Mouse (Mus musculus): ENCODE measurements around the gene Ctbp2. TPM values are rescaled to one million over a fixed set of nuclear protein-coding genes. Genes with fewer than 3 reads are reported as not detected.

Ctbp2 gene
- polyA plus RNA-seq, 1 experiment from 2014 or later: 42.7 TPM

GRCm38 (mm10) chr7:132976079-132976478 is 148.1 kb downstream of the Ctbp2 start:
- peaks cover 13% of the 10 kb centered on the region for H3K36me3 ChIP-seq (ENCODE audit: control insufficient read depth, insufficient read depth, low read length)
- 92% methylated on average over 2 of the region's 2 CpGs for WGBS
- ATAC-seq (replicated peaks; ENCODE audit: low FRiP score): no peak
- H3K27me3 ChIP-seq (replicated peaks; ENCODE audit: control insufficient read depth, insufficient read depth, low read length): no peaks in the 10 kb centered on the region
- H3K4me2 ChIP-seq: no peak overlapping the region
- no peaks in the 10 kb centered on the region for H3K9me3 ChIP-seq (ENCODE audit: control insufficient read depth, low read length)
- no peak overlapping the region for H3K27ac ChIP-seq (ENCODE audit: low read depth, low read length)
- no peak for DNase-seq (ENCODE audit: low spot score)
- H3K4me1 ChIP-seq (replicated peaks; ENCODE audit: control insufficient read depth, insufficient read depth, low read length): no peaks in the 10 kb centered on the region
- H3K4me3 ChIP-seq (ENCODE audit: low read depth, low read length): no peak overlapping the region
- no peak overlapping the region for H3K9ac ChIP-seq (ENCODE audit: low read depth, low read length)

GRCm38 (mm10) chr7:132972079-132972478 is 152.1 kb downstream of the Ctbp2 start:
- 84% methylated on average over 2 of the region's 2 CpGs for WGBS
- peaks cover 8% of the 10 kb centered on the region; the same call in 1 of the 2 replicates for H3K36me3 ChIP-seq (ENCODE audit: control insufficient read depth, insufficient read depth, low read length)
- no peaks in the 10 kb centered on the region for H3K9me3 ChIP-seq (ENCODE audit: control insufficient read depth, low read length)
- ATAC-seq (replicated peaks; ENCODE audit: low FRiP score) (no peak), DNase-seq (ENCODE audit: low spot score) (no peak)
- no peaks in the 10 kb centered on the region for H3K4me1 ChIP-seq (replicated peaks; ENCODE audit: control insufficient read depth, insufficient read depth, low read length)
- H3K27me3 ChIP-seq (replicated peaks; ENCODE audit: control insufficient read depth, insufficient read depth, low read length): no peaks in the 10 kb centered on the region
- H3K4me2 ChIP-seq: no peak overlapping the region
- no peak overlapping the region for H3K9ac ChIP-seq (ENCODE audit: low read depth, low read length)
- H3K4me3 ChIP-seq (ENCODE audit: low read depth, low read length): no peak overlapping the region
- H3K27ac ChIP-seq (ENCODE audit: low read depth, low read length): no peak overlapping the region

- Histone ChIP-seq H3K4me2 (no peak overlapping the region), H3K9ac (ENCODE audit: low read depth, low read length) (no peak overlapping the region), H3K4me3 (ENCODE audit: low read depth, low read length) (no peak overlapping the region), H3K36me3 (ENCODE audit: control insufficient read depth, insufficient read depth, low read length) (no peaks in the 10 kb centered on the region), H3K27me3 (replicated peaks; ENCODE audit: control insufficient read depth, insufficient read depth, low read length) (no peaks in the 10 kb centered on the region), H3K27ac (ENCODE audit: low read depth, low read length) (no peak overlapping the region), H3K9me3 (ENCODE audit: control insufficient read depth, low read length) (no peaks in the 10 kb centered on the region), H3K4me1 (replicated peaks; ENCODE audit: control insufficient read depth, insufficient read depth, low read length) (peaks cover 3% of the 10 kb centered on the region; the same call in 1 of the 2 replicates)
- no peak for DNase-seq (ENCODE audit: low spot score)
- 80% methylated on average over 2 of the region's 2 CpGs for WGBS
- no peak for ATAC-seq (replicated peaks; ENCODE audit: low FRiP score)
Observed at GRCm38 (mm10) chr7:132965707-132966106, 158.4 kb downstream of the Ctbp2 start.

GRCm38 (mm10) chr7:132964395-132964794 is 159.8 kb downstream of the Ctbp2 start:
- no peak overlapping the region for H3K4me2 ChIP-seq
- H3K36me3 ChIP-seq (ENCODE audit: control insufficient read depth, insufficient read depth, low read length): no peaks in the 10 kb centered on the region
- H3K4me3 ChIP-seq (ENCODE audit: low read depth, low read length): no peak overlapping the region
- H3K27ac ChIP-seq (ENCODE audit: low read depth, low read length): no peak overlapping the region
- WGBS: 90% methylated on average over 3 of the region's 3 CpGs
- H3K9ac ChIP-seq (ENCODE audit: low read depth, low read length): no peak overlapping the region
- H3K4me1 ChIP-seq (replicated peaks; ENCODE audit: control insufficient read depth, insufficient read depth, low read length): peaks cover 3% of the 10 kb centered on the region; the same call in 1 of the 2 replicates
- DNase-seq (ENCODE audit: low spot score): no peak
- H3K9me3 ChIP-seq (ENCODE audit: control insufficient read depth, low read length): no peaks in the 10 kb centered on the region
- no peaks in the 10 kb centered on the region for H3K27me3 ChIP-seq (replicated peaks; ENCODE audit: control insufficient read depth, insufficient read depth, low read length)
- ATAC-seq (replicated peaks; ENCODE audit: low FRiP score): no peak

GRCm38 (mm10) chr7:132950613-132951012 is 173.5 kb downstream of the Ctbp2 start:
- Histone ChIP-seq H3K27ac (ENCODE audit: low read depth, low read length) (no peak overlapping the region), H3K27me3 (replicated peaks; ENCODE audit: control insufficient read depth, insufficient read depth, low read length) (no peaks in the 10 kb centered on the region), H3K4me3 (ENCODE audit: low read depth, low read length) (no peak overlapping the region), H3K4me2 (no peak overlapping the region), H3K36me3 (ENCODE audit: control insufficient read depth, insufficient read depth, low read length) (no peaks in the 10 kb centered on the region; the same call in 1 of the 2 replicates), H3K9me3 (ENCODE audit: control insufficient read depth, low read length) (no peaks in the 10 kb centered on the region), H3K9ac (ENCODE audit: low read depth, low read length) (no peak overlapping the region), H3K4me1 (replicated peaks; ENCODE audit: control insufficient read depth, insufficient read depth, low read length) (no peaks in the 10 kb centered on the region)
- DNase-seq (ENCODE audit: low spot score): no peak
- ATAC-seq (replicated peaks; ENCODE audit: low FRiP score): no peak
- 85% methylated on average over 3 of the region's 3 CpGs for WGBS

- Histone ChIP-seq H3K4me1 (replicated peaks; ENCODE audit: control insufficient read depth, insufficient read depth, low read length) (no peaks in the 10 kb centered on the region), H3K4me3 (ENCODE audit: low read depth, low read length) (no peak overlapping the region), H3K9me3 (ENCODE audit: control insufficient read depth, low read length) (no peaks in the 10 kb centered on the region), H3K36me3 (ENCODE audit: control insufficient read depth, insufficient read depth, low read length) (no peaks in the 10 kb centered on the region; the same call in 1 of the 2 replicates), H3K4me2 (no peak overlapping the region), H3K27ac (ENCODE audit: low read depth, low read length) (no peak overlapping the region), H3K9ac (ENCODE audit: low read depth, low read length) (no peak overlapping the region), H3K27me3 (replicated peaks; ENCODE audit: control insufficient read depth, insufficient read depth, low read length) (no peaks in the 10 kb centered on the region)
- ATAC-seq (replicated peaks; ENCODE audit: low FRiP score) (no peak), DNase-seq (ENCODE audit: low spot score) (no peak)
- 89% methylated on average over 4 of the region's 4 CpGs for WGBS
Observed at GRCm38 (mm10) chr7:132949968-132950367, 174.2 kb downstream of the Ctbp2 start.

- no peaks in the 10 kb centered on the region for H3K36me3 ChIP-seq (ENCODE audit: control insufficient read depth, insufficient read depth, low read length)
- H3K9ac ChIP-seq (ENCODE audit: low read depth, low read length): no peak overlapping the region
- H3K4me1 ChIP-seq (replicated peaks; ENCODE audit: control insufficient read depth, insufficient read depth, low read length): 0 out of 2 replicates have a peak, but pooled peaks cover 3% of the 10 kb centered on the region
- H3K27ac ChIP-seq (ENCODE audit: low read depth, low read length): no peak overlapping the region
- no peak for DNase-seq (ENCODE audit: low spot score)
- WGBS: 82% methylated on average over 2 of the region's 2 CpGs
- no peak overlapping the region for H3K4me3 ChIP-seq (ENCODE audit: low read depth, low read length)
- no peaks in the 10 kb centered on the region for H3K9me3 ChIP-seq (ENCODE audit: control insufficient read depth, low read length)
- no peak overlapping the region for H3K4me2 ChIP-seq
- H3K27me3 ChIP-seq (replicated peaks; ENCODE audit: control insufficient read depth, insufficient read depth, low read length): no peaks in the 10 kb centered on the region
- no peak for ATAC-seq (replicated peaks; ENCODE audit: low FRiP score)
Observed at GRCm38 (mm10) chr7:132940569-132940968, 183.6 kb downstream of the Ctbp2 start.

GRCm38 (mm10) chr7:132939118-132939517 is 185.0 kb downstream of the Ctbp2 start:
- no peak for ATAC-seq (replicated peaks; ENCODE audit: low FRiP score)
- Histone ChIP-seq H3K27ac (ENCODE audit: low read depth, low read length) (no peak overlapping the region), H3K4me2 (no peak overlapping the region), H3K27me3 (replicated peaks; ENCODE audit: control insufficient read depth, insufficient read depth, low read length) (no peaks in the 10 kb centered on the region), H3K9me3 (ENCODE audit: control insufficient read depth, low read length) (no peaks in the 10 kb centered on the region), H3K36me3 (ENCODE audit: control insufficient read depth, insufficient read depth, low read length) (no peaks in the 10 kb centered on the region), H3K9ac (ENCODE audit: low read depth, low read length) (no peak overlapping the region), H3K4me1 (replicated peaks; ENCODE audit: control insufficient read depth, insufficient read depth, low read length) (0 out of 2 replicates have a peak, but pooled peaks cover 3% of the 10 kb centered on the region), H3K4me3 (ENCODE audit: low read depth, low read length) (no peak overlapping the region)
- DNase-seq (ENCODE audit: low spot score): no peak
- WGBS: 67% methylated on average over 2 of the region's 2 CpGs

Data from liver, embryonic 11.5 days (tissue).